Mouse (Mus musculus): ENCODE results near the gene Foxd3. TPM values are rescaled to one million over a fixed set of nuclear protein-coding genes. Genes with fewer than 3 reads are reported as not detected.
A peak's percentile ranks its signal among the peaks of the same experiment; 100 is the strongest.
"Not testable (repeated sequence)": the region's sequence is repeated elsewhere in the genome, so short reads cannot be mapped to it uniquely, and the experiment has no call there.

The Foxd3 gene
- polyA plus RNA-seq (2014; fragmentation: Nextera tagmentation; extraction: Ambion mirVana): 0.07 and 0.10 TPM in 2 replicates

DNA sequence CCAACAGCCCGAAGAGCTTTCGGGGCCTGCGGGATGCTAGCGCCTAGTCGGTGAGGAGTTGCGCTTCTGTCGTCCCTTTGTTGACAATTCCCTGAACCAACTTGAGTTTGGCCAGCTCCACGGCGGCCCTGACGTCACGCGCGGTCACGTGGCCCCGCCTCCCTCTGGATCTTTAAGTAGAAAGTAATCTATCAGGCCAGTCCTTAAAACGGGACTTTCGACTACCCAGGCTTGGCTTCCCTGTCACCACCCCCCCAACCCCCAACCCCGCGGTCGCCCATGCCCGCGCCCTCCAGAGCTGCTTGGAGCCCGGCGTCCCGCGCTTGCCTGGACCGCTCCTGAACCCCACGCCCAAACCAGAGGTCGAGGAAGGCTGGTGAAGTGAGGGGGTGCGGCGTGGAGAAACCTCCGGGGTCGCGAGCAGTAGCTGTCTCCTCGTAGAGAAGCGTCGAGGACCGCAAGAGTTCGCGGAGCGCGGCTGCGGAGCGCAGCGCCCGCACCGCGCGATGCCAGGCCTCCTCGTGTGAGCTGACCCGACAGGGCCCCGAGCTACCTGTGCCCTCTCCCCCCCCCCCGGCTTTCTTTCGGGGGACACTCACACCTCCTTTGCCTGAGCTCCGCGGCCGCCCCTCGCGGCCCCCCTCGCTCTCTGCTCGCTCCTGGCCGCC, at the start of gene Foxd3:
Gene Foxd3 (plus strand): TSS at position 363 of the 668 bp plus-strand sequence.
- 2% methylated on average over 51 of the region's 62 CpGs for WGBS
- H3K27me3 ChIP-seq (replicated peaks; ENCODE audit: control insufficient read depth, insufficient read depth, low read length): peaks cover 97% of the 10 kb centered on the region
- no peak within 1 kb of the TSS for H3K9ac ChIP-seq (ENCODE audit: low read depth, low read length)
- peak within 1 kb of the TSS; percentile 32 for H3K4me3 ChIP-seq (ENCODE audit: low read depth, low read length)
- ATAC-seq (replicated peaks; ENCODE audit: low FRiP score): no peak
- H3K9me3 ChIP-seq (ENCODE audit: control insufficient read depth, low read length): no peaks in the 10 kb centered on the region
- H3K36me3 ChIP-seq (ENCODE audit: control insufficient read depth, insufficient read depth, low read length): no peaks in the 10 kb centered on the region
- DNase-seq (ENCODE audit: low spot score): peak; percentile 42
- no peak within 1 kb of the TSS for H3K27ac ChIP-seq (ENCODE audit: low read depth, low read length)
- peaks cover 8% of the 10 kb centered on the region for H3K4me1 ChIP-seq (replicated peaks; ENCODE audit: control insufficient read depth, insufficient read depth, low read length)
- H3K4me2 ChIP-seq: peak within 1 kb of the TSS; percentile 40

DNA sequence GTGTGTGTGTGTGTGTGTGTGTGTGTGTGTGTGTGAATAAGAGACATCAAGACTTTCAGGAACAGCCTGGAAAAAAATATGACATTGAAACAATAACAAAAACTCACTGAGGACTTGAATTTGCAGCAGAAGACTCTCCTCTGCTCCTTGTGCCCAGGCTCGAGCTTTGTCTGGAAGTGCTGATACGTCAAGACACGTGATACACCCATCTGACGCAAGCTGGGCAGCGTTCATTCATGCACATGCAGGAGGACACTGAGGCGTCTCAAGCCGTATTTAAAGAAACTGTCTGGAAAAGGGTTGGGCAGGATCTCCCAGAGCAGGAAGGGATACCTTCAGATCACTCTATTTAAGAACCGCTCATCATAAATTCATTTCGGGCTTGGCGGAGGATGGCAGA, 43.9 kb upstream of the Foxd3 start:
- H3K4me1 ChIP-seq (replicated peaks; ENCODE audit: control insufficient read depth, insufficient read depth, low read length): no peaks in the 10 kb centered on the region
- no peak overlapping the region for H3K4me2 ChIP-seq
- no peaks in the 10 kb centered on the region for H3K36me3 ChIP-seq (ENCODE audit: control insufficient read depth, insufficient read depth, low read length)
- 89% methylated on average over 10 of the region's 10 CpGs for whole genome bisulfite sequencing
- no peak for DNase-seq (ENCODE audit: low spot score)
- H3K9ac ChIP-seq (ENCODE audit: low read depth, low read length): no peak overlapping the region
- no peaks in the 10 kb centered on the region for H3K27me3 ChIP-seq (replicated peaks; ENCODE audit: control insufficient read depth, insufficient read depth, low read length)
- H3K9me3 ChIP-seq (ENCODE audit: control insufficient read depth, low read length): no peaks in the 10 kb centered on the region
- H3K4me3 ChIP-seq (ENCODE audit: low read depth, low read length): no peak overlapping the region
- H3K27ac ChIP-seq (ENCODE audit: low read depth, low read length): no peak overlapping the region
- ATAC-seq (replicated peaks; ENCODE audit: low FRiP score): no peak

- ATAC-seq (replicated peaks; ENCODE audit: low FRiP score) (no peak), DNase-seq (ENCODE audit: low spot score) (no peak)
- H3K27me3 ChIP-seq (replicated peaks; ENCODE audit: control insufficient read depth, insufficient read depth, low read length): no peaks in the 10 kb centered on the region
- H3K27ac ChIP-seq (ENCODE audit: low read depth, low read length): no peak overlapping the region
- H3K9me3 ChIP-seq (ENCODE audit: control insufficient read depth, low read length): no peaks in the 10 kb centered on the region
- no peaks in the 10 kb centered on the region for H3K4me1 ChIP-seq (replicated peaks; ENCODE audit: control insufficient read depth, insufficient read depth, low read length)
- WGBS: 75% methylated on average over 12 of the region's 12 CpGs
- no peak overlapping the region for H3K4me2 ChIP-seq
- no peak overlapping the region for H3K9ac ChIP-seq (ENCODE audit: low read depth, low read length)
- no peaks in the 10 kb centered on the region for H3K36me3 ChIP-seq (ENCODE audit: control insufficient read depth, insufficient read depth, low read length)
- no peak overlapping the region for H3K4me3 ChIP-seq (ENCODE audit: low read depth, low read length)
Observed at GRCm38 (mm10) chr4:99612609-99613350, 43.3 kb upstream of the Foxd3 start.

- no peak overlapping the region for H3K4me3 ChIP-seq (ENCODE audit: low read depth, low read length)
Observed at GRCm38 (mm10) chr4:99626047-99626844, 29.9 kb upstream of the Foxd3 start.

GRCm38 (mm10) chr4:99627057-99627456, 29.0 kb upstream of the Foxd3 start:
- H3K9me3 ChIP-seq (ENCODE audit: control insufficient read depth, low read length): no peaks in the 10 kb centered on the region
- no peak overlapping the region for H3K9ac ChIP-seq (ENCODE audit: low read depth, low read length)
- no peaks in the 10 kb centered on the region for H3K36me3 ChIP-seq (ENCODE audit: control insufficient read depth, insufficient read depth, low read length)
- H3K4me2 ChIP-seq: no peak overlapping the region
- ATAC-seq (replicated peaks; ENCODE audit: low FRiP score): no peak
- H3K27ac ChIP-seq (ENCODE audit: low read depth, low read length): no peak overlapping the region
- H3K4me3 ChIP-seq (ENCODE audit: low read depth, low read length): no peak overlapping the region
- no peak for DNase-seq (ENCODE audit: low spot score)
- WGBS: 66% methylated on average over 13 of the region's 13 CpGs
- peaks cover 4% of the 10 kb centered on the region for H3K27me3 ChIP-seq (replicated peaks; ENCODE audit: control insufficient read depth, insufficient read depth, low read length)
- no peaks in the 10 kb centered on the region for H3K4me1 ChIP-seq (replicated peaks; ENCODE audit: control insufficient read depth, insufficient read depth, low read length)

More at GRCm38 (mm10) chr4:99626047-99626844, 29.9 kb upstream of the Foxd3 start:
- Histone ChIP-seq H3K9ac (ENCODE audit: low read depth, low read length) (no peak overlapping the region), H3K9me3 (ENCODE audit: control insufficient read depth, low read length) (no peaks in the 10 kb centered on the region), H3K4me1 (replicated peaks; ENCODE audit: control insufficient read depth, insufficient read depth, low read length) (no peaks in the 10 kb centered on the region), H3K27ac (ENCODE audit: low read depth, low read length) (no peak overlapping the region), H3K4me2 (peak overlapping the region; percentile 43), H3K27me3 (replicated peaks; ENCODE audit: control insufficient read depth, insufficient read depth, low read length) (peaks cover 4% of the 10 kb centered on the region), H3K36me3 (ENCODE audit: control insufficient read depth, insufficient read depth, low read length) (no peaks in the 10 kb centered on the region)
- no peak for ATAC-seq (replicated peaks; ENCODE audit: low FRiP score)
- DNase-seq (ENCODE audit: low spot score): no peak
- 19% methylated on average over 22 of the region's 24 CpGs for WGBS

- H3K4me1 ChIP-seq (replicated peaks; ENCODE audit: control insufficient read depth, insufficient read depth, low read length): no peaks in the 10 kb centered on the region
- no peaks in the 10 kb centered on the region for H3K27me3 ChIP-seq (replicated peaks; ENCODE audit: control insufficient read depth, insufficient read depth, low read length)
- H3K36me3 ChIP-seq (ENCODE audit: control insufficient read depth, insufficient read depth, low read length): no peaks in the 10 kb centered on the region
- 83% methylated on average over 4 of the region's 4 CpGs for WGBS
- H3K27ac ChIP-seq (ENCODE audit: low read depth, low read length): no peak overlapping the region
- H3K4me3 ChIP-seq (ENCODE audit: low read depth, low read length): no peak overlapping the region
- no peak overlapping the region for H3K9ac ChIP-seq (ENCODE audit: low read depth, low read length)
- no peak overlapping the region for H3K4me2 ChIP-seq
- H3K9me3 ChIP-seq (ENCODE audit: control insufficient read depth, low read length): no peaks in the 10 kb centered on the region
- DNase-seq (ENCODE audit: low spot score): no peak
- no peak for ATAC-seq (replicated peaks; ENCODE audit: low FRiP score)
Observed at GRCm38 (mm10) chr4:99636038-99636437, 20.1 kb upstream of the Foxd3 start.

DNA sequence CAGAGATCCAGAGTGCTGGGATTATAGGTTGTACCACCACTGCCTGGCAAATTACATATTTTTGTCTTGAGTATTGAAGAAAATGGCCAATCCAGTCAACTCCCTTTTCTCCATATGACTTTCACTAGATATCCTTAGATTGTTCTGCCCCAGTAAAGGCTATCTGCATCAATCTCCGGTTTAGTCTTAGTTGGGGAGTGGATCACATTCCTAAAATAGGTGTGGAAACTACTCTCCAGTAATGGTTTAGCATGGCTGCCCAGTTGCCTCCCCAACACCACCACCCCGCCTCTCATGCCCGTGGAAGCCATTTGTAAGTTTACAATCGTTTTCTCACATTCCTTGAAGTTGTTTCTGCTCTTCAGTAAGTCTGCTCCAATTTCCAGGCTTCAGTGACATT, 19.4 kb upstream of the Foxd3 start:
- Histone ChIP-seq H3K4me3 (ENCODE audit: low read depth, low read length) (no peak overlapping the region), H3K4me2 (no peak overlapping the region), H3K9ac (ENCODE audit: low read depth, low read length) (no peak overlapping the region), H3K27me3 (replicated peaks; ENCODE audit: control insufficient read depth, insufficient read depth, low read length) (no peaks in the 10 kb centered on the region), H3K9me3 (ENCODE audit: control insufficient read depth, low read length) (no peaks in the 10 kb centered on the region), H3K36me3 (ENCODE audit: control insufficient read depth, insufficient read depth, low read length) (no peaks in the 10 kb centered on the region), H3K27ac (ENCODE audit: low read depth, low read length) (no peak overlapping the region), H3K4me1 (replicated peaks; ENCODE audit: control insufficient read depth, insufficient read depth, low read length) (no peaks in the 10 kb centered on the region)
- WGBS: 80% methylated on average over 4 of the region's 4 CpGs
- no peak for ATAC-seq (replicated peaks; ENCODE audit: low FRiP score)
- DNase-seq (ENCODE audit: low spot score): no peak

- H3K36me3 ChIP-seq (ENCODE audit: control insufficient read depth, insufficient read depth, low read length); H3K4me2 ChIP-seq; DNase-seq (ENCODE audit: low spot score); H3K27ac ChIP-seq (ENCODE audit: low read depth, low read length); H3K4me3 ChIP-seq (ENCODE audit: low read depth, low read length); H3K27me3 ChIP-seq (replicated peaks; ENCODE audit: control insufficient read depth, insufficient read depth, low read length); H3K4me1 ChIP-seq (replicated peaks; ENCODE audit: control insufficient read depth, insufficient read depth, low read length); ATAC-seq (replicated peaks; ENCODE audit: low FRiP score); H3K9me3 ChIP-seq (ENCODE audit: control insufficient read depth, low read length); H3K9ac ChIP-seq (ENCODE audit: low read depth, low read length): not testable (repeated sequence)
- 91% methylated on average over 5 of the region's 5 CpGs for WGBS
Observed at GRCm38 (mm10) chr4:99640619-99641018, 15.5 kb upstream of the Foxd3 start.

Measured in liver, embryonic 11.5 days (tissue).